Mouse (Mus musculus) CH12F3 (cell line): ENCODE results near the gene Arhgef5.

ENCODE experiments used
- in situ Hi-C: fragments of 300-500 bp; cut with MboI; formaldehyde crosslinking; loops from 2 replicates; pipeline ENCODE4 v1.14.3; 2020; ENCODE audit warnings: low sequenced_read_pairs

Arhgef5 gene

DNA sequence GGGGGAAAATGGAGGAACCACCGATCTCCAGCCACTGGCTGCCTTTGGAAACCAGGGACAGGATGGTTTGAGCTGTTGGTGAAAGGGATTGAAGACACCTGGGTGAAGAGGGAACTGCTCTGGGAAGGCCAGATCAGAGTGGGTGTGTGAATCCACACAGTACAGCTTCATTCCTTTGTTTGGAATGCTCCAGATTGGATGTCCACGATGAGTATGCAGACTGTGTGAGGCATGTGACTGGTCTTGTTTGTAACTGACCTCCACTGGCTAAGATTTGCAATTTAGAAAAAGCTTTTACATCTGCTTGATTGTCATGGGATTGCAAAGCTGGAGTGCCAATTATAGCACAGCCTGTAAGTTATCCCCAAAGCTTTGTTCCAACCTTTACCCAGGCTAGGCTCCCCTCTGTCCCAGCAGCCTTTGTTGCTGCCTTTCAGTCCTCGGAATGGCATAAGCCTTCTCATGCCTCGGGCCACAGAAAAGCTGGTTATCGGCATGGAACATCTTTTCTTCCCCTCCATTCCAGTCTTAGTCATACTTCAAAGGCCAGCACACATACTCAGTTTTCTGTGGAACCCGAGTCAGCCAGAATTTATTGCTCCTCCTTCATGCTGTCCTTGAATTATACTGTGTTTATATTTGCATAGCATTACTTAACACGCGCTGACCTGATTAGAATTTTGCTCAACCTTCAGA, 47.7 kb downstream of the Arhgef5 start:
- in situ Hi-C loops, result no loop called here

DNA sequence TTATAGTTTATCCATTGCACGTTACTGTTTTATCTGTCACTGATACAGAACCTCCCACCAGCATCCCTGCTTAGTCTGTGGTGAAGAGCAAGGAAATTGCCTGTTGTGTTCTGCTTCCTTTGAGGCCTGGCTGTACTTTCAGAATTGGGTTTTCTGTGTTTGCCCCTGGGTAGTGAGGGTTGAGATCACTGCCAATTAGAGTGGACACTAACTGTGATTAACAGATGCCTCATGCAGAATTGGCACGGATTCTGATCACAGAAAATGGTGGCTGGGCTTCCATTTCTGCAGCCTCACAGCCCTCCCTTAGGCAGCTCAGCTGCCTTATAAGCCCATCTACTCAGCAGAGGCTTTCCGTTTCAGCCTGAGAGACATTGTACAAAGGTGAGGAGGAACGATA, 68.1 kb downstream of the Arhgef5 start:
- in situ Hi-C loops, result no loop called here

GRCm38 (mm10) chr6:43335619-43336234, 70.3 kb downstream of the Arhgef5 start:
- in situ Hi-C loops, result no loop called here

GRCm38 (mm10) chr6:43337491-43337961, 72.1 kb downstream of the Arhgef5 start:
- in situ Hi-C loops, result no loop called here

GRCm38 (mm10) chr6:43338804-43339203, 73.4 kb downstream of the Arhgef5 start:
- in situ Hi-C loops, result no loop called here
